Mouse (Mus musculus) G1E (cell line): ENCODE results near the gene Kcnab1.

Source experiments
- CTCF ChIP-seq: IDR thresholded peaks from 2 replicates; pipeline ENCODE4 v1.5.1; 2012; ENCODE audit warnings: low read depth, low read length, inconsistent platforms, mixed read lengths
- GATA1 ChIP-seq: IDR thresholded peaks from 2 replicates; pipeline ENCODE4 v1.6.1; 2012; ENCODE audit warnings: borderline replicate concordance, low read length, inconsistent platforms, mixed read lengths
- GATA2 ChIP-seq: IDR thresholded peaks from 2 replicates; pipeline ENCODE4 v1.6.1; 2012; ENCODE audit warnings: low read depth, low read length, inconsistent platforms, borderline replicate concordance
- POLR2AphosphoS5 ChIP-seq: IDR thresholded peaks from 2 replicates; pipeline ENCODE4 v1.6.1; 2012; ENCODE audit warnings: low read depth, low read length, inconsistent platforms; ENCODE audit not compliant: insufficient replicate concordance
- TAL1 ChIP-seq: conservative IDR thresholded peaks from 2 replicates; pipeline ENCODE4 v1.6.1; 2012; ENCODE audit warnings: low read depth, low read length, inconsistent platforms, mixed read lengths

GRCm38 (mm10) chr3:65391784-65392420, 282.7 kb downstream of the Kcnab1 start:
- TF ChIP-seq CTCF, result no peak
- no peak for TF ChIP-seq POLR2AphosphoS5
- no peak for TF ChIP-seq GATA1
- TF ChIP-seq TAL1, result no peak
- no peak for TF ChIP-seq GATA2
